Mouse (Mus musculus) midbrain, embryonic 12.5 days (tissue): ENCODE data around the gene Med27. TPM values are rescaled to one million over a fixed set of nuclear protein-coding genes. Genes with fewer than 3 reads are reported as not detected.

Experiments
- ATAC-seq: fragments of 200-750 bp; cut with Nextera tagmentation; 2 replicates; pipeline ENCODE4 v1.8.0; 2017; ENCODE audit warnings: low read depth, moderate TSS enrichment, moderate library complexity; ENCODE audit not compliant: low FRiP score
- H3K27ac ChIP-seq: fragments of 300-500 bp; sonication (generic); replicated peaks from 2 replicates; pipeline ENCODE4 v1.5.1; 2016; ENCODE audit warnings: mild to moderate bottlenecking
- H3K27me3 ChIP-seq: fragments of 300-500 bp; sonication (generic); 2 replicates; pipeline ENCODE4 v1.6.1; 2016; ENCODE audit warnings: mild to moderate bottlenecking
- H3K36me3 ChIP-seq: fragments of 300-500 bp; sonication (generic); 2 replicates; pipeline ENCODE4 v1.6.1; 2016
- H3K4me1 ChIP-seq: fragments of 300-500 bp; sonication (generic); 2 replicates; pipeline ENCODE4 v1.6.1; 2016
- H3K4me2 ChIP-seq: fragments of 300-500 bp; sonication (generic); replicated peaks from 2 replicates; pipeline ENCODE4 v1.6.1; 2016; ENCODE audit warnings: mild to moderate bottlenecking, moderate library complexity
- H3K4me3 ChIP-seq: fragments of 300-500 bp; sonication (generic); 2 replicates; pipeline ENCODE4 v1.5.1; 2016; ENCODE audit warnings: mild to moderate bottlenecking
- H3K9ac ChIP-seq: fragments of 300-500 bp; sonication (generic); replicated peaks from 2 replicates; pipeline ENCODE4 v1.6.1; 2016; ENCODE audit warnings: mild to moderate bottlenecking, moderate library complexity
- H3K9me3 ChIP-seq: fragments of 300-500 bp; sonication (generic); 2 replicates; pipeline ENCODE4 v1.6.1; 2016; ENCODE audit warnings: mild to moderate bottlenecking
- WGBS: fragments of 180-500 bp; shearing (Covaris S2); methylation state at CpG from one replicate; pipeline ENCODE4 v1.1.7; 2016; 5-methylcytosine and 5-hydroxymethylcytosine counted together
- polyA plus RNA-seq: library from polyadenylated mRNA; unstranded; fragments of >200 nt; fragmentation: Nextera tagmentation; extraction: Ambion mirVana; gene quantifications from 2 replicates; pipeline ENCODE4 v1.2.1, GENCODE M21; 2016

Med27 gene
- polyA plus RNA-seq, 1 experiment from 2014 or later, result 72.3 TPM

- Histone ChIP-seq H3K27me3 (peaks cover 30% of the 10 kb centered on the region), H3K4me1 (no peaks in the 10 kb centered on the region), H3K9ac (no peak overlapping the region), H3K36me3 (no peaks in the 10 kb centered on the region), H3K27ac (no peak overlapping the region), H3K9me3 (no peaks in the 10 kb centered on the region), H3K4me3 (no peak overlapping the region), H3K4me2 (no peak overlapping the region)
- WGBS, result 92% methylated on average over 3 of the region's 3 CpGs
- ATAC-seq, result no peak
Measured at GRCm38 (mm10) chr2:29532173-29532572, 185.6 kb downstream of the Med27 start.

GRCm38 (mm10) chr2:29532921-29533320 is 186.3 kb downstream of the Med27 start:
- H3K27me3 ChIP-seq, result peaks cover 26% of the 10 kb centered on the region
- H3K4me3 ChIP-seq, result no peak overlapping the region
- H3K9ac ChIP-seq, result no peak overlapping the region
- no peak for ATAC-seq
- H3K9me3 ChIP-seq, result no peaks in the 10 kb centered on the region
- no peak overlapping the region for H3K27ac ChIP-seq
- WGBS, result 86% methylated on average over 5 of the region's 5 CpGs
- no peaks in the 10 kb centered on the region for H3K4me1 ChIP-seq
- no peak overlapping the region for H3K4me2 ChIP-seq
- H3K36me3 ChIP-seq, result no peaks in the 10 kb centered on the region

GRCm38 (mm10) chr2:29535566-29536244 is 189.1 kb downstream of the Med27 start:
- Histone ChIP-seq H3K27me3 (peaks cover 22% of the 10 kb centered on the region), H3K9me3 (no peaks in the 10 kb centered on the region), H3K36me3 (no peaks in the 10 kb centered on the region), H3K4me2 (no peak overlapping the region), H3K9ac (no peak overlapping the region), H3K4me1 (no peaks in the 10 kb centered on the region), H3K4me3 (no peak overlapping the region), H3K27ac (no peak overlapping the region)
- no peak for ATAC-seq
- 81% methylated on average over 5 of the region's 5 CpGs for WGBS

GRCm38 (mm10) chr2:29536481-29536880 is 189.9 kb downstream of the Med27 start:
- Histone ChIP-seq H3K36me3 (no peaks in the 10 kb centered on the region), H3K27me3 (peaks cover 29% of the 10 kb centered on the region), H3K4me1 (no peaks in the 10 kb centered on the region), H3K4me2 (no peak overlapping the region), H3K9me3 (no peaks in the 10 kb centered on the region), H3K9ac (no peak overlapping the region), H3K27ac (no peak overlapping the region), H3K4me3 (no peak overlapping the region)
- no peak for ATAC-seq
- 92% methylated on average over 9 of the region's 9 CpGs for WGBS

- 80% methylated on average over 8 of the region's 8 CpGs for WGBS
- Histone ChIP-seq H3K4me2 (no peak overlapping the region), H3K4me3 (no peak overlapping the region), H3K27ac (no peak overlapping the region), H3K9ac (no peak overlapping the region), H3K36me3 (no peaks in the 10 kb centered on the region), H3K9me3 (no peaks in the 10 kb centered on the region), H3K4me1 (peaks cover 3% of the 10 kb centered on the region; the same call in 1 of the 2 replicates), H3K27me3 (peaks cover 33% of the 10 kb centered on the region)
- no peak for ATAC-seq
Measured at GRCm38 (mm10) chr2:29537334-29537733, 190.7 kb downstream of the Med27 start.

GRCm38 (mm10) chr2:29542039-29542438 is 195.4 kb downstream of the Med27 start:
- no peak overlapping the region for H3K9ac ChIP-seq
- H3K4me1 ChIP-seq, result peaks cover 9% of the 10 kb centered on the region
- WGBS, result 73% methylated on average over 13 of the region's 13 CpGs

GRCm38 (mm10) chr2:29546571-29546970 is 200.0 kb downstream of the Med27 start:
- peaks cover 10% of the 10 kb centered on the region for H3K4me1 ChIP-seq
- 40% methylated on average over 12 of the region's 12 CpGs for WGBS
- no peak for ATAC-seq
- H3K4me2 ChIP-seq, result no peak overlapping the region
- no peak overlapping the region for H3K9ac ChIP-seq
- no peaks in the 10 kb centered on the region for H3K36me3 ChIP-seq
- no peak overlapping the region for H3K4me3 ChIP-seq
- no peaks in the 10 kb centered on the region for H3K9me3 ChIP-seq
- no peak overlapping the region for H3K27ac ChIP-seq
- peaks cover 7% of the 10 kb centered on the region; the same call in 1 of the 2 replicates for H3K27me3 ChIP-seq

More at GRCm38 (mm10) chr2:29542039-29542438, 195.4 kb downstream of the Med27 start:
- H3K36me3 ChIP-seq, result no peaks in the 10 kb centered on the region
- no peak for ATAC-seq
- H3K4me2 ChIP-seq, result no peak overlapping the region
- no peak overlapping the region for H3K27ac ChIP-seq
- H3K4me3 ChIP-seq, result no peak overlapping the region
- no peaks in the 10 kb centered on the region for H3K9me3 ChIP-seq
- H3K27me3 ChIP-seq, result peaks cover 19% of the 10 kb centered on the region

- 80% methylated on average over 7 of the region's 7 CpGs for WGBS
- Histone ChIP-seq H3K4me1 (peaks cover 1% of the 10 kb centered on the region; the same call in 1 of the 2 replicates), H3K4me2 (no peak overlapping the region), H3K9ac (no peak overlapping the region), H3K27ac (no peak overlapping the region), H3K36me3 (no peaks in the 10 kb centered on the region), H3K27me3 (no peaks in the 10 kb centered on the region), H3K4me3 (no peak overlapping the region), H3K9me3 (no peaks in the 10 kb centered on the region)
- ATAC-seq, result no peak
Measured at GRCm38 (mm10) chr2:29551816-29552585, 205.4 kb downstream of the Med27 start.

- no peak for ATAC-seq
- no peak overlapping the region for H3K27ac ChIP-seq
Measured at GRCm38 (mm10) chr2:29553945-29554634, 207.5 kb downstream of the Med27 start.

GRCm38 (mm10) chr2:29558561-29558960 is 211.9 kb downstream of the Med27 start:
- Histone ChIP-seq H3K4me2 (no peak overlapping the region), H3K36me3 (no peaks in the 10 kb centered on the region), H3K9me3 (no peaks in the 10 kb centered on the region), H3K9ac (no peak overlapping the region), H3K4me1 (no peaks in the 10 kb centered on the region; the same call in 1 of the 2 replicates), H3K4me3 (no peak overlapping the region), H3K27ac (no peak overlapping the region), H3K27me3 (no peaks in the 10 kb centered on the region)
- WGBS, result 89% methylated on average over 6 of the region's 6 CpGs
- no peak for ATAC-seq

More at GRCm38 (mm10) chr2:29553945-29554634, 207.5 kb downstream of the Med27 start:
- H3K4me3 ChIP-seq, result no peak overlapping the region
- no peaks in the 10 kb centered on the region for H3K36me3 ChIP-seq
- no peaks in the 10 kb centered on the region for H3K27me3 ChIP-seq
- 68% methylated on average over 4 of the region's 4 CpGs for WGBS
- H3K9ac ChIP-seq, result no peak overlapping the region
- no peak overlapping the region for H3K4me2 ChIP-seq
- no peaks in the 10 kb centered on the region for H3K9me3 ChIP-seq
- no peaks in the 10 kb centered on the region; the same call in 1 of the 2 replicates for H3K4me1 ChIP-seq

GRCm38 (mm10) chr2:29559955-29560354 is 213.3 kb downstream of the Med27 start:
- H3K27me3 ChIP-seq, result no peaks in the 10 kb centered on the region
- no peak overlapping the region for H3K9ac ChIP-seq
- no peak overlapping the region for H3K4me3 ChIP-seq
- H3K27ac ChIP-seq, result no peak overlapping the region
- no peak for ATAC-seq
- no peaks in the 10 kb centered on the region for H3K9me3 ChIP-seq
- no peak overlapping the region for H3K4me2 ChIP-seq
- 80% methylated on average over 3 of the region's 3 CpGs for WGBS
- H3K36me3 ChIP-seq, result no peaks in the 10 kb centered on the region
- H3K4me1 ChIP-seq, result peaks cover 6% of the 10 kb centered on the region

- Histone ChIP-seq H3K4me1 (peaks cover 21% of the 10 kb centered on the region), H3K36me3 (no peaks in the 10 kb centered on the region), H3K27ac (no peak overlapping the region), H3K27me3 (no peaks in the 10 kb centered on the region), H3K9ac (no peak overlapping the region), H3K9me3 (no peaks in the 10 kb centered on the region), H3K4me2 (no peak overlapping the region), H3K4me3 (no peak overlapping the region)
- no peak for ATAC-seq
- 72% methylated on average over 4 of the region's 4 CpGs for WGBS
Measured at GRCm38 (mm10) chr2:29561468-29561867, 214.8 kb downstream of the Med27 start.
